Mouse (Mus musculus): ENCODE data around the gene Clic4. TPM values are rescaled to one million over a fixed set of nuclear protein-coding genes. Genes with fewer than 3 reads are reported as not detected.

Clic4 gene
- polyA plus RNA-seq, 1 experiment from 2014 or later: 63.8 TPM

DNA sequence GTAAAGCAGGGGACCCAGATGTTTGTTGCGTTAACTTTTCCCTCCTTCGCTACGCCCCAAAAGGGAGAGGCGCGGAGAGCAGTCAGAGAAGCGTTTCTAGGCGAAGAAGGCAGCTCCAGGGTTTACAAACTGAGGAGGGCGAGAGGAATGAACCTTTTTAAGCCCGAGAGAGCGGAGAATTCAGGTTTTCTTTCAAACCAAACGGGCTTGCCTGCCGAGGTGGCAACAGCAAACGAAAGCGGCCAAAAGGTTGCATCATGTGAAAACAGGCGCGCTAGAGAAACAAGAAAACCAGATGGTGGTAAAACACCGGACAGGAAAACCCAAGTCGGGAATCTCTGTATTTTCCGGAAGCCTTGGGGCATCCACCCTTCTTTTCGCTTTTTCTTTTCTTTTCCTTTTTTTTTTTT is 1.2 kb downstream of the Clic4 start:
- Histone ChIP-seq H3K9me3 (no peaks in the 10 kb centered on the region), H3K27me3 (replicated peaks) (peaks cover 4% of the 10 kb centered on the region; the same call in 1 of the 2 replicates), H3K27ac (no peak overlapping the region), H3K4me2 (peak overlapping the region; percentile 76), H3K36me3 (replicated peaks) (no peaks in the 10 kb centered on the region), H3K4me3 (peak overlapping the region; percentile 85), H3K9ac (peak overlapping the region; percentile 85), H3K4me1 (peaks cover 45% of the 10 kb centered on the region)
- no peak for ATAC-seq (replicated peaks)
- WGBS: under 1% methylated on average over 20 of the region's 20 CpGs

DNA sequence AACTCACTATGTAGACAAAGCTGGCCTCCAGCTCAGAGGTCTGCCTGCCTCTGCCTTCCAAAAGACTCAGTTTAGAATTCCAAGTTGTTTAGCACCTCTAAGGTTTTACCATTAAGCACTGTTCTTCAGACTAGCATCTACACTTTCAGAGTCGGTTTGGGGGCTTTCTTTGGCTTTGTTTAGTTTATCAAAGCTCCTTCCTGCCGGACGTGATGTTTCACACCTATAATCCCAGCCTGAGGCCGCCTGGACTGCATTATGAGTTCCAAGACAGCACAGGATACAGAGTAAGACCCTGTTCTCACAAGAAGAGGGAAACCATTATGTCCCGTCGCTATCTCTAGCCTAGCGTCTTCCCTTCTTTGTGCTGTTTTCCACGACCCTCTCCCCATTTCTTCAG is 2.1 kb downstream of the Clic4 start:
- no peak for ATAC-seq (replicated peaks)
- peaks cover 4% of the 10 kb centered on the region; the same call in 1 of the 2 replicates for H3K27me3 ChIP-seq (replicated peaks)
- peak overlapping the region; percentile 85; the same call in 1 of the 2 replicates for H3K4me3 ChIP-seq
- peaks cover 45% of the 10 kb centered on the region for H3K4me1 ChIP-seq
- H3K36me3 ChIP-seq (replicated peaks): no peaks in the 10 kb centered on the region
- no peak overlapping the region for H3K9ac ChIP-seq
- 45% methylated on average over 8 of the region's 8 CpGs for WGBS
- peak overlapping the region; percentile 76 for H3K4me2 ChIP-seq
- H3K27ac ChIP-seq: no peak overlapping the region; the same call in 1 of the 2 replicates
- H3K9me3 ChIP-seq: no peaks in the 10 kb centered on the region

GRCm38 (mm10) chr4:135269656-135270341 is 2.8 kb downstream of the Clic4 start:
- no peak for ATAC-seq (replicated peaks)
- H3K9ac ChIP-seq: no peak overlapping the region
- 75% methylated on average over 7 of the region's 7 CpGs for WGBS

DNA sequence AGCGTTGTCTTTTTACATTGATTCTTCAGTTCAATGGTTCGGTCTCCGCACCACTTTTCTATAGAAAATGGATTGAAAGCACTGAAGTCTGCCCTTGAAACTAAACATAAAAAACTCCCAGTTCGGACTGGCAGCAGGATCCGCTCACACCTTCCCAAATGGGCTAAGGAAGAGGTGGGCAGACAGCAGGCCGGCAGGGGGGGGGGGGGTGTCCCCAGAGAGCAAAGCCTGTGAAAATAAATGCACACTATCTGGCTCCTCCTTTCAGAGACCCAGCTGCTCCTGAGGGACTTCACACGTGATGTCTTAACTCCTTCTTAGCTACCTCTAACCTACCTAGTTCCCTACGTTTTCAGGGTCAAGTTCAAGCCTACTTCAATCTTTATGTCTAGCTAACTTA is 5.1 kb downstream of the Clic4 start:
- no peak overlapping the region for H3K9ac ChIP-seq
- H3K27ac ChIP-seq: no peak overlapping the region
- H3K36me3 ChIP-seq (replicated peaks): no peaks in the 10 kb centered on the region
- H3K9me3 ChIP-seq: no peaks in the 10 kb centered on the region
- no peaks in the 10 kb centered on the region for H3K27me3 ChIP-seq (replicated peaks)
- H3K4me3 ChIP-seq: no peak overlapping the region
- 39% methylated on average over 8 of the region's 8 CpGs for WGBS
- H3K4me1 ChIP-seq: peaks cover 42% of the 10 kb centered on the region
- H3K4me2 ChIP-seq: peak overlapping the region; percentile 14
- no peak for ATAC-seq (replicated peaks)

More at GRCm38 (mm10) chr4:135269656-135270341, 2.8 kb downstream of the Clic4 start:
- Histone ChIP-seq H3K36me3 (replicated peaks) (no peaks in the 10 kb centered on the region), H3K27ac (no peak overlapping the region; the same call in 1 of the 2 replicates), H3K4me1 (peaks cover 45% of the 10 kb centered on the region), H3K4me3 (no peak overlapping the region), H3K9me3 (no peaks in the 10 kb centered on the region), H3K27me3 (replicated peaks) (peaks cover 4% of the 10 kb centered on the region; the same call in 1 of the 2 replicates), H3K4me2 (peak overlapping the region; percentile 76)

DNA sequence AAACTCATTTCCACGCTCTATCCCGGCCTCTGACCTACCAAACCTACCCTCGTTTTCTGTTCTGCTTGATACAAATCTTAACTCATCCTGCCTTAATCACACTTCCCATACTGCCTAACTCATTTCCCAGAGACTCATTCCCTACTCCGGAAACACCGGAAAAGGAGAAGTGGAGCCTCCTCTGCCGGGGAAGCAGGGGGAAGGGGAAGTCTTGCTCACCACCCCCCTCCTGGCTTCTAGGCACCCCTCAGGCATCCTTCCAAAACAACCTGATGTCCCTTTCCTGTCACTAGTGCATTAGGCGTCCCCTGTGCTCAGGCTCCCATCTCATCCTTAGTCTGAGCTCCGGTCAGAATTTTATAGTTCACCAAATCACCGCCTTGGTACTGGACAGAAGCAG is 5.6 kb downstream of the Clic4 start:
- H3K36me3 ChIP-seq (replicated peaks): no peaks in the 10 kb centered on the region
- ATAC-seq (replicated peaks): no peak
- H3K27ac ChIP-seq: no peak overlapping the region
- WGBS: 73% methylated on average over 9 of the region's 9 CpGs
- no peak overlapping the region for H3K4me3 ChIP-seq
- H3K4me1 ChIP-seq: peaks cover 42% of the 10 kb centered on the region
- no peaks in the 10 kb centered on the region for H3K27me3 ChIP-seq (replicated peaks)
- peak overlapping the region; percentile 14 for H3K4me2 ChIP-seq
- H3K9ac ChIP-seq: no peak overlapping the region
- no peaks in the 10 kb centered on the region for H3K9me3 ChIP-seq

- H3K27ac ChIP-seq: 0 out of 2 replicates have a peak overlapping the region, but pooled peaks have one; percentile 24
- H3K27me3 ChIP-seq (replicated peaks): no peaks in the 10 kb centered on the region
- 74% methylated on average over 4 of the region's 4 CpGs for WGBS
These were observed 12.2 kb downstream of the Clic4 start for GRCm38 (mm10) chr4:135260434-135260833.

GRCm38 (mm10) chr4:135258521-135258920 is 14.1 kb downstream of the Clic4 start:
- Histone ChIP-seq H3K4me2 (peak overlapping the region; percentile 18; the same call in 1 of the 2 replicates), H3K4me1 (peaks cover 19% of the 10 kb centered on the region), H3K27me3 (replicated peaks) (no peaks in the 10 kb centered on the region), H3K36me3 (replicated peaks) (no peaks in the 10 kb centered on the region), H3K27ac (peak overlapping the region; percentile 71), H3K9me3 (no peaks in the 10 kb centered on the region), H3K4me3 (no peak overlapping the region), H3K9ac (0 out of 2 replicates have a peak overlapping the region, but pooled peaks have one; percentile 10)
- WGBS: 16% methylated on average over 7 of the region's 7 CpGs
- ATAC-seq (replicated peaks): no peak

More at GRCm38 (mm10) chr4:135260434-135260833, 12.2 kb downstream of the Clic4 start:
- peaks cover 19% of the 10 kb centered on the region for H3K4me1 ChIP-seq
- no peak overlapping the region for H3K4me2 ChIP-seq
- H3K4me3 ChIP-seq: no peak overlapping the region
- no peak overlapping the region for H3K9ac ChIP-seq
- no peaks in the 10 kb centered on the region for H3K36me3 ChIP-seq (replicated peaks)
- ATAC-seq (replicated peaks): no peak
- no peaks in the 10 kb centered on the region for H3K9me3 ChIP-seq

DNA sequence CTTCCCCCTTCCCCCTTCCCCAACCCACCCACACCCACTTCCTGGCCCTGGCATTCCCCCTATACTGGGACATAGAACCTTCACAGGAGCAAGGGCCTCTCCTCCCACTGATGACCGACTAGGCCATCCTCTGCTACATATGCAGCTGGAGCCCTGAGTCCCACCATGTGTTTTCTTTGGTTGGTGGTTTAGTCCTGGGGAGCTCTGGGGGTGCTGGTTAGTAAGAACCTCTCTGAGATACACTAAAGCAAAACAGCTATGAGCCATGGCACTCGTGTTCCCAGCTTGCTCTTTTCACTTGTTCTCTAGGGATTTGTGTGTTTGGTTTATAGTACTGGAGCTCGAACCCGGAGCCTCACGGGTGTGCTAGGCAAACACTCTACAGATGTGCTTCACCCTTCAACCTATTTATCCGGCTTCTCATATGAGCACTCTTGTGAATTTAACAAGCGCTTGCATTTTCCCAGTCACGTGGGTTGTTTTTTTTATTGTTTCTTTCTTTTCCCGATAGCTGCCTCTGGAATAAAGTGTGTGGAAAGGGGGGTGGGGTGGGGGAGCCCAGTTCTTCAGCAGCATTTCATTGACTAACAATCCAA is 14.6 kb downstream of the Clic4 start:
- Histone ChIP-seq H3K27me3 (replicated peaks) (no peaks in the 10 kb centered on the region), H3K4me2 (peak overlapping the region; percentile 18; the same call in 1 of the 2 replicates), H3K4me1 (peaks cover 19% of the 10 kb centered on the region), H3K27ac (peak overlapping the region; percentile 71), H3K36me3 (replicated peaks) (no peaks in the 10 kb centered on the region), H3K4me3 (no peak overlapping the region), H3K9me3 (no peaks in the 10 kb centered on the region), H3K9ac (no peak overlapping the region)
- ATAC-seq (replicated peaks): no peak
- WGBS: 26% methylated on average over 9 of the region's 9 CpGs

- no peak for ATAC-seq (replicated peaks)
- Histone ChIP-seq H3K9me3 (no peaks in the 10 kb centered on the region), H3K27me3 (replicated peaks) (no peaks in the 10 kb centered on the region), H3K4me1 (peaks cover 19% of the 10 kb centered on the region), H3K9ac (no peak overlapping the region), H3K36me3 (replicated peaks) (no peaks in the 10 kb centered on the region), H3K4me3 (no peak overlapping the region), H3K4me2 (no peak overlapping the region), H3K27ac (no peak overlapping the region)
- WGBS: 94% methylated on average over 11 of the region's 11 CpGs
These were observed 15.8 kb downstream of the Clic4 start for GRCm38 (mm10) chr4:135256536-135257450.

- Histone ChIP-seq H3K4me1 (peaks cover 14% of the 10 kb centered on the region), H3K4me3 (no peak overlapping the region), H3K9me3 (no peaks in the 10 kb centered on the region), H3K27me3 (replicated peaks) (no peaks in the 10 kb centered on the region), H3K36me3 (replicated peaks) (no peaks in the 10 kb centered on the region), H3K27ac (peak overlapping the region; percentile 28; the same call in 1 of the 2 replicates), H3K9ac (no peak overlapping the region), H3K4me2 (no peak overlapping the region)
- 49% methylated on average over 3 of the region's 3 CpGs for WGBS
- no peak for ATAC-seq (replicated peaks)
These were observed 17.8 kb downstream of the Clic4 start for GRCm38 (mm10) chr4:135254770-135255169.

- no peak overlapping the region for H3K9ac ChIP-seq
- H3K27me3 ChIP-seq (replicated peaks): no peaks in the 10 kb centered on the region
- ATAC-seq (replicated peaks): no peak
- H3K4me3 ChIP-seq: no peak overlapping the region
- H3K27ac ChIP-seq: peak overlapping the region; percentile 28; the same call in 1 of the 2 replicates
- peaks cover 14% of the 10 kb centered on the region for H3K4me1 ChIP-seq
- no peaks in the 10 kb centered on the region for H3K9me3 ChIP-seq
- 71% methylated on average over 4 of the region's 4 CpGs for WGBS
- no peak overlapping the region for H3K4me2 ChIP-seq
- H3K36me3 ChIP-seq (replicated peaks): no peaks in the 10 kb centered on the region
These were observed 18.3 kb downstream of the Clic4 start for GRCm38 (mm10) chr4:135254321-135254720.
